Mouse (Mus musculus) heart, adult 8-10 months (tissue): ENCODE data around the gene Igf1r. TPM values are rescaled to one million over a fixed set of nuclear protein-coding genes. Genes with fewer than 3 reads are reported as not detected.
"Not testable (repeated sequence)": the region's sequence is repeated elsewhere in the genome, so short reads cannot be mapped to it uniquely, and the experiment has no call there.

Source experiments
- DNase-seq: peaks from one replicate; pipeline ENCODE4 v3.0.0; 2022; ENCODE audit warnings: low spot score
- total RNA-seq, 4 experiments: library from RNA; stranded (reverse); gene quantifications; 2 replicates each; pipeline ENCODE4 v1.2.4; 2022

Gene Igf1r
- total RNA-seq, 4 experiments from 2014 or later, result 10.3 to 17.3 (median 14.4) TPM

DNA sequence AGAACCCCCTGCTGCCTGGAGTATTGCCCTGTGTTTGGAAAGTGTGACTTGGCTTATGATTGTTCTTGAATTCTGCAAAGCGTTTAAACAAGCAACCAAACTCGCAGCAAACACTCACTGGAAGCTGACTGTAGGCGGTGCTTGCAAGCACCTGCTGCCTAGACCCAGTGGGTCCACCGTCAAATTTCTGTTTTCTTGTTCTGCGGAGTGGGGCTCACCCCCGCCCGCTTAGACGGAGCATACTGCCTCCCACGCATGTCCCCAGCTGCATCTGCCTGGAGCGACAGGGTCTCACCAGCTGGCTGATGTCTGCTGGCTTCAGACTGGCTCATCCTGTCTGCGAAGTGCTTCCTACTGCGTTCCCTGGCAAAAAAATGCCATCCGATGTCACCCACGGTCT lies 311.9 kb downstream of the Igf1r start:
- DNase-seq, result no peak

- no peak for DNase-seq
Observed at GRCm38 (mm10) chr7:68265391-68265790, 312.8 kb downstream of the Igf1r start.

GRCm38 (mm10) chr7:68266691-68267090 lies 314.1 kb downstream of the Igf1r start:
- peak; percentile 28 for DNase-seq

DNA sequence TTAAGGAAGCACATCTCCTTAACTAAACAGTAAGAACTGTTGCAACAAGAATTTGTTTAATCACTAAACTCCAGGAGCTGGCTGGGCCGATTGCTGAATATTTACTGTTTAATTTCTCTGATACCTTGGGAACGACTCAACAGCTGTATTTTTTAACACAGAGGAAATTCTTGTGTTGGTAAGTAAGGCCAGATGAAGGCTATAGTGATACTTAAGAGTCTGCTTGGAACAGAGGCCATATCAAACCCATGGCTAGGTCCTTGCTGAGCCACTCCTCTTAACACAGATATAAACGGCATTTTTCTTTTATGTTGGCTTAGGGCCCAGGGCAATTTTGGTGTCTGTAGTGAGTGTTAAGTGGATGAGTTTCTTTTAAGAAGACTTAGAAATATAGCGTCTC lies 317.9 kb downstream of the Igf1r start:
- DNase-seq, result no peak

DNA sequence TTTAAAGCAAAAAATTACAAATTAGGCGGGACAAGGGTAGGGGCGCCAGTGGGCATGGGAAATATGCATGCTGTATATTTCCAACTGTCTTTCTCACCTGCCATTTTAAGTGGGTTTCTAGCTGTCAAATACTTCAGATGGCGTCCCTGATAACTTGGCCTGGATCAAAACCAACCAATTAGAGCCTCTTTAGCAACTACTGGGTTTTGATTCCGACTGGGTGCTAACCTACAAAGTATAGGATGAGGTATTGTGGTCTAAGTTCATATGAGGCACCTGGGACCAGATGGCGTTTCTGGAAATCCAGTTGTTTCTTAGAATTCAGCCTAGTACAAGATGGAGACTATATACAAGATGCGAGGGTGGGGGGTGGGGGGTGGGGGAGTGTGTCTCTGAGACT lies 319.2 kb downstream of the Igf1r start:
- DNase-seq, result no peak

DNA sequence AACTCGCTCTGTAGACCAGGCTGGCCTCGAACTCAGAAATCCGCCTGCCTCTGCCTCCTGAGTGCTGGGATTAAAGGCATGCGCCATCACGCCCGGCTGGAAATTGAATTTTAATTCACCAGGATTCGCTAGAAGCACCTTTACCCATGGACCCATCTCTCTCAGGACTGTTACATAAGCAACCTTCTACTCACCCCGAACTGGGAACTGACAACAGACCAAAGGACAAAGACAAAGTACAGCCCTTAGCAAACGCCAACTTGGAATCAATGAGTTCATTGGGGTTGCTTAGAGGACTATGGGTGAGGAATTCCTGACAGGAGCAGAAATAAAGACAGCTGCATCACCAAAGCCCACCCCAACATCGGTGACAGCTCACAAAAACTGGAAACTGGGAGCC lies 320.0 kb downstream of the Igf1r start:
- no peak for DNase-seq

GRCm38 (mm10) chr7:68273515-68273914 lies 320.9 kb downstream of the Igf1r start, which contains the start of gene Fam169b:
Gene Fam169b (plus strand): TSS chr7:68273839.
- no peak for DNase-seq

- DNase-seq, result no peak
Observed at GRCm38 (mm10) chr7:68274218-68274617, 321.6 kb downstream of the Igf1r start.

GRCm38 (mm10) chr7:68274951-68275350 lies 322.3 kb downstream of the Igf1r start:
- DNase-seq, result no peak

DNA sequence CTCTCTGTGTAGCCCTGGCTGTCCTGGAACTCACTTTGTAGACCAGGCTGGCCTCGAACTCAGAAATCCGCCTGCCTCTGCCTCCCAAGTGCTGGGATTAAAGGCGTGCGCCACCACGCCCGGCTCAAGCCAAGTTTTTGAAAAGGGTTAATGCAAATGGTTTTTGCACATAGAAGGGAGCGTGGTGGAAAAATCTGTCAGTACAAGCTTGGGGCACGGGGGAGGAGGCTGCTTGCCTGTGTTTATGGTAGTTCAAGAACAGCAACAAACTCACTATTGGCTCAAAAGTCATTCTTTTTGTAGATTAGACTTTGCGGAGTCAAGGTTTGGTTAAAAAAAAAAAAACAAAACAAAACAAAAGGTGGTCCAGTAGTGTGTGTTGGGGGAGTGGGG lies 322.8 kb downstream of the Igf1r start:
- not testable (repeated sequence) for DNase-seq

DNA sequence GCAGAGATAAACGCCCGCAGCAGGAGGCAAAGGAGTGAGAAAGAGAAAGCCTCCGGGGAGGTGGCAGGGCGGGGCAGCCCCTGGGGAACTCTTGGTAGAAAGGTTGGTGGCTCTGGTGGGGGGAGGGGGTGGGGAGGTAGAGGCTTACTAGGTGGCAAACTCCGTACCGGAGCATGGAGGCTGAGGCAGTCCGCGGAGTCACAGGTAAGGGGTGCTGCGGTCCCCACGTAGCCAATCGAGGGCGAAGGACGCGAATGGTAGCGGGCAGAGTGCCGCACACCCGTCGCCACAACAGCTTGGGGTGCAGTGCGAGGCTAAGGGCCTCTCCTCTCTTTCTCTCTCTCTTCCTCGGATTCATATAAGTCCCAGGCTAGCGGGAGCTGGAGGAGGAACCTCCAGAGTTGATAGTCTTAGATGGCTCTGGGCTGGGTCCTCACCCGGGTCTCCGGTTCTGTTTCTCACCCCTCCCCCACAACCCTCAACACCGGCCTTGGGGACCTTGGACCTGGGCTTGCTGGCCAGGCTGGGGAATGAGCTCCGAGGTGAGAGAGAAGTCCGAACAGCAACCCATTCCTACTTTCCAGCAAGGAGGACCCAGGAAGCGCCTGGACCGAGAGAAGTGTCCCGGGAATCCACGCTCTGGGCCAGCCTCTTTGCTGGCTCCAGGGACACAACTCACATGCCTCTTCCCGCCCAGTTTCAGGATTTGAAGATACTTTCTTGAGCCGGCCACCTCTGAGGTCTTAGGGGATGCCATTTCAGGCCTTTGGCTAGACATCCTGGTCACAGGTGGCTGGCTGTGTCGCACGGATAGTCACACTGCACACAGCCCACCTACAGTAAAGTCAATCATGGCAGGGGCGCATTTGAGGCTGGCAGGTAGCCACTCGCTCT lies 323.5 kb downstream of the Igf1r start:
- DNase-seq, result no peak

DNA sequence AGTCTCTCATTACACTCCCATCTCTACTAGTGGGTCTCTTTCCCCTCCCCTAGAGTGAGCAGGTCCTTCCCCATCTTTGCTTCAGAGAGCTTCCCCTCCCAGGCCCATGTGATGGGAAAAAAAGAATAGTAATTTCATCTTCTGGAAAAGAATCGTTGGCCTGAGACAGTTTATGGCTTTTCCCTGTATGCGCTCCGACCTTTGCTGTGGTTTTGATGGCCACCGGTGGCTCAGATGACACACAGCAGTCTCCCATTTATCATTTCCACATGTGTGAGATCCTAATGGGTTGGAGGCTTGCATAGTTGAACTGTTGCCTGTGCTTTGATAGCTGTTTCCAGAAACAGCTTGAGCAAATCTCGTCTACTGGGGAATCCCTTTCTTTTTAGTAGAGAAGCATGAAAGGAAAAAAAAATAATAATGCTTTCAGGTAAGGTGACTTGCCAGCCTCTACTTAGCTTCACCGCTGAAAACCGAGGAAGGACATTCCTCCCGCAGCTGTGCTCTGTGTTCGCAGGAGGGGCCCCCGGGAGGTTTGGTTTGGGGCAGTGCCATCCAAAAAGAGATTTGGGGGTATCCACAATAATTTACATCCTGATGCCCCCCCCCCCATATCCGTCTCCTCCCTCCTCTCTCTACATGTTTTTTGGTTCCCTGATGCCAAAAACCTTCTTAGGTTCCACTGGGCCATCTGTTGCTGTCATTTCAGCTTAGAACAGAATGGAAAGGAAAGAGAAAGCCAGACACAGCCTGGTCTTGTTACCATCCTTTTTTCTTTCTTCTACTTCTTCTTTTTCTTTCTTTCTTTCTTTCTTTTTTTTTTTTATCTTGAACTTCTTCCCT lies 324.6 kb downstream of the Igf1r start:
- DNase-seq, result no peak

DNA sequence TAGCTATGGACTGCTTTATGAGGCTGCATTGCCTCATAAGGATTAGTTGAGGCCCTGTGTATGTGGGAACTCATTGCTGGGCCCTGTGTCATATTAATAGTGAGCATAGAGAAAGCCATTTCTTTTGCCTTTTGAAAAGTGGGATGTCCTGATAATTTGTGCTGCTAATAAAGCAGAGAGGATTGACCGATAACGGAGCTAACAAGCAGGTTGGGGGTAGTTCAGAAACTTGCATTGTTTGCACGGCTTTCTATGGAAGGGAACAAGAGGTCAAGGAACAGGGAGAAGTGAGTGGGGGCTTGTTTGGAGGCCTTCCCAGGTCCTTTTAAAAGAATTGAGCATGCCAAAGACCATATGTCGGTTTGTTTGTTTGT lies 325.3 kb downstream of the Igf1r start:
- DNase-seq, result no peak

DNA sequence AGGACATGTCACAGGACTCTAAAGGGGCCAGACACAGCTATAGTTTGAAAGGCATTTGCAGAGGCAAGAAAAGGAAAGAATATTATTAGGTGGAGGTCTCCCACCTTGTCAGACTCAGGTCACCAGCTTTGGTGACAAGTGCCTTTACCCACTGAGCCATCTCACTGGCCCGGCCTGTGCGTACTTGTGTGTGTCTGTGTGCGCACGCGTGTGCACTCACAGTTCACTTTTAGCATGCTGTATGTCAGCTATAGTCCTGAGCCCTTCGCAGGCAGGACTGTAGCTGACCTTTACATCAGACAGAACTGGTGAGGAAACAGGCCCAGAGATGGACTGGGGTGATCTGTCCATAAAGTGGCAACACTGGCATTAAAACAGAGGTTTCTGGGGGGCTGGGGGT lies 325.8 kb downstream of the Igf1r start:
- DNase-seq, result no peak

DNA sequence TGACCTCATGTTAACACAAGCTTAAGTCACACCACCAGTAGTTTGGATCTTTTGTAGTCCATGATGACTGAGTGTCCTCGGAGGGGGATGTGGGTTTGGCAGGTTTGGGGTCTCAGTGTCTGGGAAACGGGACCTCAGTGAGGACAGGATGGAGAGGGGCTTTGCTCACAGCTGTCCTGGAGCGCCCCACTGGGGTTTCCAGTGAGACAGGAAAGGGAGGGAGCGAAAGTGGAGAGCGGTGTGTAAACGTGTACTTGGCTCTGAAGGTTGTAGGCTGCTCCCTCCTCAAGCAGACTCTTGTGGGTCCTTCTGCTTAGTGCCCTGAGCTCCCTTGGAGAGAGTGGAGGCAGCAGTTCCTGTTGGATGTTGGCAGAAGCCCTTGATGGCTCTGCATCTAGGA lies 326.3 kb downstream of the Igf1r start:
- DNase-seq, result no peak

DNA sequence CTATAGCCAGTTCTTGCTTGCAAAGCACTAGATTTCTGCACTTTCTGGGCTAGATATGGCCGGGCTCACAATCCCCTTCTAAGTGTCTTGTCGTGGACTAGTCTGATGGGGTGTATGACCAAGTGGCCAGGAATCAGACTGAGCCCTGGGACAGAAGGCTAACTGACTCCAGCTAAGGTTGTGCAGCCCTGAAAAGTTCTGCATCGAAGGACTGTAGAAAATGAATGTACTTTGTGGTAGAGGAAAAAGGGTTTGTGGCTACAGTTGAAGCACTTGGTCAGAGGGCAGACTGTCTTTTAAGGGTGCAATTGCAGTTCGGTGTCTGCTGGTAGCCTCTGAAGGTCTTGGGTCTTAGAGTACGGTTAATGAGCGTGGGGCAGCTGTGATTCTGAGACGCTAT lies 326.9 kb downstream of the Igf1r start:
- DNase-seq, result no peak

- no peak for DNase-seq
Observed at GRCm38 (mm10) chr7:68280352-68280869, 327.8 kb downstream of the Igf1r start.

GRCm38 (mm10) chr7:68281341-68281740 lies 328.7 kb downstream of the Igf1r start:
- no peak for DNase-seq

DNA sequence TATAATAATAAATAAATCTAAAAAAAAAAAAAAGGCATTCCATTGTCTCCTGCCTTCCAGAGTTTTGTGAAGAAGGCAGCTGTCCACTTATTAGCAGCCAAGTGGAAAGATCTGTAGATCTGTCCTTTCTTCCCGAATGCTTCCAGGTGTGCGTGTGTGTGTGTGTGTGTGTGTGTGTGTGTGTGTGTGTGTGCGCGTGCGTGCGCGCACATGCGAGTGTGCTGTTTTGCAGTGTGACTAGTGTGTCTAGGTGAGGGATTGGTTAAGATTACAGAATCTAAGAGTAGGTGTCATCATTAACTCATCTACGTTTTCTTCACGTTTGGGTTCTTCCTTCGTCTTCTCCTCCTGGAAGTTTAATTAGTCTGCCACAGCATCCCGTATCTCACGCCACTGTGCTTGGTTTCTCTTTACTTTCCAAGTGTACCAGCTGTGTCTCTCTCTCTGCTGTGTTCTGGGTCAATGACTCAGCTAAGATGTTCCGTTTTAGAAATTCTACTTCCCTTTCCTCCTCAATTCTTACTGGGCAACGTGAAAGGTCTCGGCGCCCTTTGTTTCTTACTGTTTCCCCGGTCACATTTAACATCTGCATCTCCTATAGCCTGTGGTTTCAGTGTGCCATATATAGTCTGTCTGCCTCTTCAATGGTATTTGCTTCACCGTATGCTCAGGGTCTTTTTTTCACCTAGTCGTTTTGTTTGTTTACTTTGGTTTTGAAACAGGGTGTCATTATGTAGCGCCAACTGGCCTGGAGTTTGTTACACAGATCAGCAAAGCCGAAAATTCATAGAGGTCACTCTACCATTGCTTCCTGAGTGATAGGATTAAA lies 329.9 kb downstream of the Igf1r start:
- DNase-seq, result no peak

DNA sequence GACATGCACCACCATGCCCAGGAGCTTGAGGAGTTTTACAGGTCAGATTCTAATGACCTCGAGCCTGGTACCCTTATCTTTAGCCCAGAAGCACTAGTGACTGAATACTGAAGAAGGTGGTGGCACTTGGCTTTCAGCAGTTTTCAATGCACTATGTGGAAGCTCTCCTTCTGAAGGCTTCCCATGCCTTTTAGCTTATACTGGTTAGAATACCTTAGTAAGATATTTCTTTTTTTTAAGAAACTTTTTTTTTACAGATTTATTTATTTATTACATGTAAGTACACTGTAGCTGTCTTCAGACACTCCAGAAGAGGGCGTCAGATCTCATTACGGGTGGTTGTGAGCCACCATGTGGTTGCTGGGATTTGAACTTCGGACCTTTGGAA lies 330.5 kb downstream of the Igf1r start:
- DNase-seq, result not testable (repeated sequence)
